Mouse (Mus musculus): ENCODE measurements around the gene Arhgap25.

Gene Arhgap25

DNA sequence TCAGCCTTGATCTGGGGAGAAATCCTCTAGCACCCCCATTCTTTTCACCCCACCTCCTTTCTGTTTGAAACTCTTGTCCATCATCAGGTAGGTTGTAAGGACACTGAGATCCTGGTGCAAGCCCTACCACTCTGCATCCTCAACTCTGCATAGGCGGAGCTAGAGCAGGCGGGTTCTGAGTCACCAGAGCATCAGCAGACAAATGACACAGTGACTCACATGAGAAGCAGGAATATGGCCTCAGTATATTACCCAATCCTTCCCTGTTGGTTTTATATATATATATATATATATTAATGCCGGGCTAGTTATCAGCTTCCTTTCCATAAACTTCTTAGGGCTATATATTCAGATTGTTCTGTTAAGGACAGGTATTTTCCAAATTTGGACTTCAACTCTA lies 97.3 kb downstream of the Arhgap25 start:
- no peak for DNase-seq

DNA sequence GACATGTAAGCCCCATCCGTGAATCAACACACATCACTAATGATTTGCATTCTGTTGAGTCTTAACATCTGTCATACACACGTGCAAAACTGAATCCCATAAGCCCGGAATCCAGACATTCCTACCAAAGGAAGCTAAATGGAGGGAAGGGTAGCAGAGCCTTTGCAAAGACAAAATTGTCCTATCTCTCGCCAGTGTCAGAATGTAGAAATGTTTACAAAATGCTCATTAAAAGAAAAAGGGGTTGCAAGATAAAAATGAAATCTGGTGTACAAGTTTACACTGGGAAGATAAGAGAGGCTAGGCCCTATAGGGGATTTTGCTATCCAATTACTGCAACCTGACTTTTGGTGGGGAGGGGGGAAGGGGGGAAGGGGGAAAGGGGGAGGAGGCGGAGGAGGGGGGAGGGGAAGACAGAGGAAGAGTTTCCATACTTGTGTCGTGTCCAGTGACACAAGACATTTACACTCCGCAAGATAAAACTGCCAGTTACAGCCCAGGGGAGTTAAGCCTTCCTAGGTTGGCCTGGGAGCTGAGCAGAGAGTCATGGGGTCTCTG lies 104.5 kb downstream of the Arhgap25 start, which contains the start of gene Bmp10:
Gene Bmp10 (plus strand): TSS at position 508 of the 558 bp plus-strand sequence.
- no peak for DNase-seq

DNA sequence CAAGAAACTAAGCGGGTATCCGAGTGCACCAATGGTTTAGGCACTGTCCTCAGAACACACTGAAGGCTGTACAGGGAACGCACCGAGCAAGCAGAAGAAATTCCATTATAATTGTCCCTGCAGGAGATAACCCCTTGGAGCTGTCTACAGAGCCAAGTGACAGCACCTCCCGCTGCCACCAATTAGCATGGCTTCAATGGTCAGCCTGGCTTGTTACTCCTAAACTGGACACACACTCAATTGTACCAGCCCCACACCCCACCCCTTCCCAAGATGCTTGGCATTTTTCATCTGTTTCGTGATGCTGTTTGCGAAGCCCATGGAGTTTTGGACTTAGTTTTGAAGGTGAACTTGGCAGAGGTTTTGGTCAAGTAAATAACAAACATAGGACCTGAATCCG lies 105.4 kb downstream of the Arhgap25 start:
- no peak for DNase-seq

DNA sequence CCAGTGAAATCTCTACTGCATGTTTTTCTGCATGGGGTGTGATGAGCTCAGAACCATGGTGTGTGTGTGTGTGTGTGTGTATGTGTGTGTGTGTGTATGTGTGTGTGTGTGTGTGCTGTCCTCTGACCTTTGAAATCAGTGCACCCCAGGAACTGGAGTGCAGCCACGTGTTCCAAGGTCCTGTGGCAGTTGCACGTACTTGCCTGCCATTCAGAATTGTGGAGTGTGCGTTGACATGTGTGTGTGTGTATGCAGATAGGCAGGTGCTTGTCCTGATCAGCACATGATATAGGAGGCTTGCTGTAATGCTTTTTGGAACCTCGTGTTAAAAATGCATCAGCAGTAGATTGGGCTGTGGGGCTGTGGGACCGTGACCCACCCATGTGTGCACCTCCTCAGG lies 106.1 kb downstream of the Arhgap25 start:
- no peak for DNase-seq

DNA sequence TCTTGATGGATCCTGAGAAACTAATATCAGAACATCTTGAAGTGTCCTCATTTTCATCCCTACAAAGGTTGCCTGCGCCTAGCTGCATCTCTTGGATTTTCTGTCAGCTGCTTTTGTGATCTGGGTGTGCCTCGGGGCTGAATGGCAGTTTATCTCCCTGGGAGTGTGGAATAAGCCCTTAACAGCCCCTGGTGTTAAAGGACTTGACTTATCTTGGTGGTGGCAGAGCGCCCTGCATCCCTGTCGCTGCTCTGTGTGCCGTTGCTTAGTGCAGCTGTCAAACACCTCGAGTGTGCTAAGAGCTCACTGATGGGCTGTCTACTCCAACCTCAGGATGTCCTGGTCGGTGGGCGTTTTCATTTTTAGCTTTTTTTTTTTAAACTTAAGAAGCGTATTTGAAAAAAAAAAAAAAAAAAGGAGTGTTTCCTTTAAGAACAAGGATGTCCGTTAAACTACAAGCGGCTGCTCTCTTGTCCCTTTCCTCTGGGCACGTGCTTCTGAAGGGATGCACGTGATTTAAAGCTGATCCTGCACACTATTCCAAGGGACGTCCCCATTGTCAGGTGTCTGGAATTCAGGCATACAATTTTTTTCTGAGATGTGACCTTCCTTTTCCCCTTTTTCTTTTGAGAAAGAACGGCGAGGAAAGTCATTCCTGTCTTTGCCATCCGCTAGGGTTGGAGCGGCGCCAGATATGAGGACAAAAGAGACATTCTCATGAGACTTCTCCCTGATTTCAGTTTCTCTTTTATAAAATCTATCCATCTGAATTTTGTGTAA lies 108.8 kb downstream of the Arhgap25 start:
- no peak for DNase-seq

DNA sequence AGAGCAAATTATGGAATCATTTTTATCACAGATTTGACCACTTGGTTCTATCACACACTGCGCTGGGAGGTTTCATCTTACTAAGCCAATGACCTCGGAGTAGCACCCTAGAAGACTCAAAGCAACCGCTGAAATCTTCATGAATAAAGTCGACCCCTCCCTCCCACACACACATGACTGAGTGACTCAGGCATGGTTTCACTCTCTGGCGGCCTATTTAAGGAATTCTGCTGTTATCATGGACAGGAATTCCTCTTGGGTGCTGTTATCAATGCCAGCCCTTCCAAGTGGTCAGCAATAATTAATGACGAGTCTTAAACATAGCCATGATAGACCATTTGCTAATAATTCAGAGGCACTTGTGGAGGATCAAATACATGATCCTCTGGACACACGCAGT lies 110.8 kb downstream of the Arhgap25 start:
- no peak for DNase-seq

DNA sequence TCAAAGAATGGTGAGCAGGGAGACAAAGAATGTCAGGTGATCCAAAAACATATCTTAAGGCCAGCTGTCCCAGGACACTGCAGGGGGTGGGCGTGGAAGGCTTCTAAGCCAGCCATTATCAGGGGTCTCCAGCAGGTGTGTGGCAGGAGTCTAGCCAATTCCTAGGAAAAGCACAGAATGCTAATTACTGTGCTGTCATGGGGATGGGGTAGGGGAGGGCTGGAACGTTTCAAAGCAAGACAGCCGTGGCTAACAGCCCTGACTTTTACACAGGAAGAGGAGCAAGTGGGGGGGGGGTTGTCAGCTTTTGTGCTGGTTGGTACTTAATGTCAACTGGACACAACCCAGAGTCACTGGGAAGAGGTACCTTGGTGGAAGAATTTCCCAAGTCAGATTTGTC lies 121.0 kb downstream of the Arhgap25 start:
- DNase-seq: no peak
